Mouse (Mus musculus): ENCODE results near the gene Znhit3. TPM values are rescaled to one million over a fixed set of nuclear protein-coding genes. Genes with fewer than 3 reads are reported as not detected.

Gene Znhit3
- polyA plus RNA-seq, 1 experiment from 2014 or later: 66.5 TPM

DNA sequence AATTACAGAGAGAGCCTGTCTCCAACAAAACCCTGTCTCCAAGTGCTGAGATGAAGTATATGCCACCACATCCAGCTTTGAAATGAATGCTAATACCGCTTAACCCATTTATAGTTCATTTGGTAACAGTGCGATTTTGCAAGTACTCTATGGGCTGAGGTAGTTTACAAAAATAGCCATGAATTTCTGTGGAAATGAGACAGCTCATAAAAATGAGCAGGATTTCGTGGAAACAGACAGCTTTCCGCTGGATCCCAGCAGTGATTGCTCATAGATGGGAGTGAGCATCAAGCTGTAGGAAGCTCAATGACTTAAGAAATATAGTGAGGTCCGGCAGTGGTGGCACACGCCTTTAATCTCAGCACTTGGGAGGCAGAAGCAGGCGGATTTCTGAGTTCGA lies 4.8 kb upstream of the Znhit3 start:
- WGBS: 86% methylated on average over 8 of the region's 8 CpGs
- Histone ChIP-seq H3K4me1 (replicated peaks) (peaks cover 2% of the 10 kb centered on the region; the same call in 1 of the 2 replicates), H3K4me2 (no peak overlapping the region), H3K9me3 (no peaks in the 10 kb centered on the region), H3K9ac (replicated peaks) (no peak overlapping the region), H3K36me3 (no peaks in the 10 kb centered on the region), H3K27ac (no peak overlapping the region), H3K4me3 (replicated peaks) (no peak overlapping the region), H3K27me3 (no peaks in the 10 kb centered on the region)
- ATAC-seq (ENCODE audit: insufficient number of reproducible peaks, insufficient read depth, low FRiP score, low TSS enrichment, low read depth): no peak

DNA sequence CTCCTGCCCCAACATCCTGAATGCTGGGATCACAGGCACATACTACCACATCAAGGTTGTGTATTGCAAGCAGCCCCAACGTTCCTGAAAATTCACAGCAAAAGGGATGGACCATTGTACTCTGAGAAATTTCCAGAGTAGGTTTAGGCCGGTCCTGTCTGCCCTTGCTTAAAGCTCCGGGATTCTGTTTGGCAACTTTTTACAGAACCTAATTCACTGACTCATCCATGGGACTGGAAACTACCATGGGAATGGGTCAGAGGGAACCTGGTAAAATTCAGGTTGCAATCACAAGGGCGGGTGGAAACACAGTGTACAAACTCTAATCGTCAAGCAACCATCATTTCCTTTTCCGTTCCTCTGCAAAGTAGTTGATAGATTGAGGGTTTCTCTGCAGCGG lies 3.8 kb upstream of the Znhit3 start:
- Histone ChIP-seq H3K9me3 (no peaks in the 10 kb centered on the region), H3K36me3 (no peaks in the 10 kb centered on the region), H3K4me2 (no peak overlapping the region), H3K27me3 (no peaks in the 10 kb centered on the region), H3K9ac (replicated peaks) (no peak overlapping the region), H3K27ac (no peak overlapping the region), H3K4me1 (replicated peaks) (peaks cover 9% of the 10 kb centered on the region; the same call in 1 of the 2 replicates), H3K4me3 (replicated peaks) (no peak overlapping the region)
- ATAC-seq (ENCODE audit: insufficient number of reproducible peaks, insufficient read depth, low FRiP score, low TSS enrichment, low read depth): no peak
- 75% methylated on average over 7 of the region's 7 CpGs for WGBS

DNA sequence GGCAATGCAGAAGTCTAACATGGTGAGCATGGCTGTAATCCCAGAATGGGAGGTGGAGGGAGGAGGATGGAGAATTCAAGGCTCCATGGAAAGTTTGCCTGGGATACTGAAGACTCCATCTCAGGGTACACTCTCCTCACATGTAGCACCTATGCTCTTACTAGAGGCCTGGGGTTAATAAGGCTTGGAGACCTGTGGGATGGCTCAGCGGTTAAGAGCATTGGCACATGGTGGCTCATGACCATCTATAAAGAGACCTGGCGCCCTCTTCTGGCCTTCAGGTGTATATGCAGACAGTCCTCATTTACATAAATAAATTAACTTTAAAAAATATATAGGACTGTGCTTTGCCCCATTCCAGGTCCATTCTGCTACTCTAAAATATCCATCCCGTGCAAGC lies 3.1 kb upstream of the Znhit3 start:
- Histone ChIP-seq H3K27me3 (no peaks in the 10 kb centered on the region), H3K4me3 (replicated peaks) (no peak overlapping the region), H3K9ac (replicated peaks) (no peak overlapping the region), H3K4me2 (no peak overlapping the region), H3K9me3 (no peaks in the 10 kb centered on the region), H3K4me1 (replicated peaks) (peaks cover 14% of the 10 kb centered on the region), H3K36me3 (peaks cover 5% of the 10 kb centered on the region; the same call in 1 of the 2 replicates), H3K27ac (no peak overlapping the region)
- WGBS: 34% methylated on average over 3 of the region's 3 CpGs
- no peak for ATAC-seq (ENCODE audit: insufficient number of reproducible peaks, insufficient read depth, low FRiP score, low TSS enrichment, low read depth)

DNA sequence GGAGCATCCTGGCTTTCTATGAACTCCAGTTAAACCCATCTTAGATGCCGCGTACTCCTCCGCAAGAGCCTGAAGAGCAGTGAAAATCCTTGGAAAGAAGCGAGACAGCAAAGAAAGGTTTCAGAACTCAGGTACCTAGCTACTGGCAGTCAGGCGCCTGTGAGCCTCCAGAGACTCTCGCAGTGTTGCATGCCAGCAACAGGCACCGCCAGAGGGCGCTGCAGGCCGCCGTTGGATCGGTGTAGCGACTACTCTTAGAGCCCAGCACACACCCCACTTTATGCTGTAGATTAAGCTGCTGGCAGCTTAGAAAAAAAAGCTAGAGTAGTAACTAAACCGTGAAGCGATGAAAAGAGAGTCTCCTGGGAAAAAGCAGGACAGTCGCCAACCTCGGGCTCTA lies 2.3 kb upstream of the Znhit3 start:
- peak; percentile 52; the same call in 1 of the 2 replicates for ATAC-seq (ENCODE audit: insufficient number of reproducible peaks, insufficient read depth, low FRiP score, low TSS enrichment, low read depth)
- 5% methylated on average over 16 of the region's 16 CpGs for WGBS
- Histone ChIP-seq H3K4me2 (peak overlapping the region; percentile 39), H3K4me3 (replicated peaks) (peak overlapping the region; percentile 13; the same call in 1 of the 2 replicates), H3K36me3 (peaks cover 14% of the 10 kb centered on the region; the same call in 1 of the 2 replicates), H3K27me3 (no peaks in the 10 kb centered on the region), H3K9me3 (no peaks in the 10 kb centered on the region), H3K27ac (no peak overlapping the region), H3K4me1 (replicated peaks) (peaks cover 14% of the 10 kb centered on the region), H3K9ac (replicated peaks) (no peak overlapping the region)

DNA sequence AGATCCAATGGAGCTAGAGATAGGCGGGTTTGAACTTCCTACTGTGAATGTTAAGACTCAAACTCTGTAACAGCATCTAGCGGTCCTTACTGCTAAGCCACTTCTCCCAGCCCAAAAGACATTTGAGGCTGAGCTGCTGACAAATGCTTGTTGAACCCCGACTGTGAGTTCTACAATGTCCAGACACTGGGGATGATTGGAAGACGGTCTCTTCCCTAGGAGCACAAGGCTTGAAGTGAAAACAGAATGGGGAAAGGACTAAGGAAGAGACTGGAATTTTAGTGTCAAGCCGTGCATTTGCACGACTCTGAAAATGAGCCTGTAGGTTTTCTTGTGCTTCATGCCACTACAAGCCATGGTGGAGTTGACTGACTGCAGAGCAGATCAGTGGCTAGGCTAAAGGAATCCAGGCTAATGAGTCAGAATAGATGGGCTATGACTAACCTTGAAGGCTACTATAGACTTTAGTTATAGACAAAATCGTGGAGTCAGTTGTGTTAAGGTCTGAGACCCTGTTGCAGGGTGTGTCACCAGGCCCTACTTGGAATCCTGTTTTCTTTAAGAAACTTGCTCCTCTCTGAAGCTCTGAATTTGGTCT lies 636 bp upstream of the Znhit3 start:
- Histone ChIP-seq H3K27me3 (no peaks in the 10 kb centered on the region), H3K4me2 (peak overlapping the region; percentile 79), H3K27ac (no peak overlapping the region), H3K9ac (replicated peaks) (no peak overlapping the region), H3K4me1 (replicated peaks) (peaks cover 14% of the 10 kb centered on the region), H3K9me3 (no peaks in the 10 kb centered on the region), H3K4me3 (replicated peaks) (peak overlapping the region; percentile 95), H3K36me3 (peaks cover 28% of the 10 kb centered on the region)
- no peak for ATAC-seq (ENCODE audit: insufficient number of reproducible peaks, insufficient read depth, low FRiP score, low TSS enrichment, low read depth)
- WGBS: 61% methylated on average over 7 of the region's 7 CpGs

DNA sequence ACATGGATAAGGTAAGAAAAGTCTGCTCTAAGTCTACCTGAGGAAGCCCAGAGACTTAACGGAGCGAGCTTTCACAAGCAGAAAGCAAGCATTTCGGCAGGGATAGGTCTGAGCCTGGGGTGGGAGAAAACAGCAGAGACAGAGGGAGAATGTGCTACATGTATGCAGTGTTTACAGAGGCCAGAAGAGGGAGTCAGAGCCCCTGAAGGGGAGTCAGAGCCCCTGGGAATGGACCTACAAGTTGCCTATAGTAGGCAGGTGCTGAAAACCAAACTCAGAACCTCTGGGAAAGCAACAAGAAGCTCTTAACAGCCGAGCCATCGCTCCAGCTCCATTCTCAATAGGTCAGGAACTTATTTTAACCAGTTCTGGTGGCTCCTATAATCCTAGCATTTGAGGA lies 1.5 kb downstream of the Znhit3 start:
- H3K9ac ChIP-seq (replicated peaks): no peak overlapping the region
- H3K9me3 ChIP-seq: no peaks in the 10 kb centered on the region
- H3K4me3 ChIP-seq (replicated peaks): no peak overlapping the region
- H3K4me2 ChIP-seq: peak overlapping the region; percentile 79; the same call in 1 of the 2 replicates
- no peaks in the 10 kb centered on the region for H3K27me3 ChIP-seq
- WGBS: 82% methylated on average over 5 of the region's 5 CpGs
- ATAC-seq (ENCODE audit: insufficient number of reproducible peaks, insufficient read depth, low FRiP score, low TSS enrichment, low read depth): no peak
- H3K36me3 ChIP-seq: peaks cover 48% of the 10 kb centered on the region
- no peak overlapping the region for H3K27ac ChIP-seq
- H3K4me1 ChIP-seq (replicated peaks): peaks cover 14% of the 10 kb centered on the region

DNA sequence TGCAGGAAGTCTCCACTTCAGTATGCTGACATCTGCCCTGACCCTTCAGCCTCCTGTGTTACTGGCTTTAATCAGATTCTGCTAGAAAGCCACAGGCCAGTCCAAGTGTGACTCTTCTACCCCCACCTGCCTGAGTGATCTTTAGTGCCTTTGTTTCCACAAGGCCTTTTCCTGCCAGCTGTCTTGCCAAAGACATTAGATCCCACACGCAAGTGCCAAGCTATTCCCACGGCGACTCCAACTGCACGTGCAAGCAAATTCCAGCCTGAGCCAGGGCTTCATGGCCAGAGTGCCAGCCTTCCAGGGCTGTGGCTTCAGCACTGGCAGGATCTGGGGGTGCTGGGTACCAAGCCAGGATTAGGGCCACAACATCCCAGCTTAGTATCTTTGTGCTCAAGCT lies 5.8 kb downstream of the Znhit3 start:
- H3K9me3 ChIP-seq: no peaks in the 10 kb centered on the region
- peaks cover 10% of the 10 kb centered on the region for H3K4me1 ChIP-seq (replicated peaks)
- no peak overlapping the region for H3K4me3 ChIP-seq (replicated peaks)
- no peak for ATAC-seq (ENCODE audit: insufficient number of reproducible peaks, insufficient read depth, low FRiP score, low TSS enrichment, low read depth)
- H3K27me3 ChIP-seq: no peaks in the 10 kb centered on the region
- WGBS: 91% methylated on average over 4 of the region's 4 CpGs
- no peak overlapping the region for H3K9ac ChIP-seq (replicated peaks)
- peaks cover 90% of the 10 kb centered on the region for H3K36me3 ChIP-seq
- no peak overlapping the region for H3K27ac ChIP-seq
- H3K4me2 ChIP-seq: no peak overlapping the region

DNA sequence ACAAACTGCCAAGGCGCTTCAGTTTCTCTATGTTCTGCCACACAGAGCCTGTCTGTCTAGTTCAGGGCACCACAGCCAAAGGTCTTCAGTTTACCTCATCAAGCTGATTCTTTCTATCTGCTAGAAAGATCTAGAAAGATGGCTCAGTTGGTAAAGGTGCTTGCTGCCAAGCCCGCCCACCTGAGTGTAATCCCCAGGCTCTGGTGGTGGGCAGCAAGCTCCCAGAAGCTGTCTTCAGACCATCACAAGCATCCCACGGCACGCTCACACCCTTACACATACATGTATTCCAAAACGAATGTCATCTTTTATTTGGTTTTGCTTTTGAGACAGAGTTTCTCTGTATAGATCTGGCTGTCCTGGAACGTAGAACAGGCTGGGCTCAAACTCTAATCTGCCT lies 7.7 kb downstream of the Znhit3 start:
- H3K27ac ChIP-seq: no peak overlapping the region
- H3K4me3 ChIP-seq (replicated peaks): no peak overlapping the region
- peaks cover 97% of the 10 kb centered on the region for H3K36me3 ChIP-seq
- no peaks in the 10 kb centered on the region for H3K9me3 ChIP-seq
- no peaks in the 10 kb centered on the region for H3K27me3 ChIP-seq
- H3K9ac ChIP-seq (replicated peaks): no peak overlapping the region
- 90% methylated on average over 6 of the region's 6 CpGs for WGBS
- no peak for ATAC-seq (ENCODE audit: insufficient number of reproducible peaks, insufficient read depth, low FRiP score, low TSS enrichment, low read depth)
- H3K4me2 ChIP-seq: no peak overlapping the region
- no peaks in the 10 kb centered on the region for H3K4me1 ChIP-seq (replicated peaks)

DNA sequence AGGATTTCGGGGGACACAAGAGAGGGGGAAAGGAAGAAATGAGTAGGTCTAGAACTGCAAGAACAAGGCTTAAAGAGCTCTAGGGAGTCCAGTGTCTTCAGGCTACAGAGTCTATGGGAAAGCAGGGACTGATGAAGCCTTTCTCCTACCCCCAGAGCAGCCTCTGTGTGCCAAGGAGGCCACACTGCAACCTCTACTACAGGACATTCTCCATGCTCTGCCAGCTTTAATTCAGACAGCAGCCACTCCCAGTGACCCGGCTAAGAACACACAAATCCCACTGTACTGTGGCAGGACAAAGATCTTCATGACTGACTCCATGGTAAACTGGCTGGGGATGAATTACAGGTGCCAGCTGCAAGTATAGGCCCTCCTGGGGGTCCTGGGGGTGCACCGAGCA lies 9.1 kb downstream of the Znhit3 start:
- Histone ChIP-seq H3K4me1 (replicated peaks) (no peaks in the 10 kb centered on the region), H3K4me2 (no peak overlapping the region), H3K4me3 (replicated peaks) (no peak overlapping the region), H3K36me3 (peaks cover 98% of the 10 kb centered on the region), H3K9ac (replicated peaks) (no peak overlapping the region), H3K27ac (no peak overlapping the region), H3K9me3 (no peaks in the 10 kb centered on the region), H3K27me3 (no peaks in the 10 kb centered on the region)
- no peak for ATAC-seq (ENCODE audit: insufficient number of reproducible peaks, insufficient read depth, low FRiP score, low TSS enrichment, low read depth)
- 82% methylated on average over 3 of the region's 3 CpGs for WGBS

DNA sequence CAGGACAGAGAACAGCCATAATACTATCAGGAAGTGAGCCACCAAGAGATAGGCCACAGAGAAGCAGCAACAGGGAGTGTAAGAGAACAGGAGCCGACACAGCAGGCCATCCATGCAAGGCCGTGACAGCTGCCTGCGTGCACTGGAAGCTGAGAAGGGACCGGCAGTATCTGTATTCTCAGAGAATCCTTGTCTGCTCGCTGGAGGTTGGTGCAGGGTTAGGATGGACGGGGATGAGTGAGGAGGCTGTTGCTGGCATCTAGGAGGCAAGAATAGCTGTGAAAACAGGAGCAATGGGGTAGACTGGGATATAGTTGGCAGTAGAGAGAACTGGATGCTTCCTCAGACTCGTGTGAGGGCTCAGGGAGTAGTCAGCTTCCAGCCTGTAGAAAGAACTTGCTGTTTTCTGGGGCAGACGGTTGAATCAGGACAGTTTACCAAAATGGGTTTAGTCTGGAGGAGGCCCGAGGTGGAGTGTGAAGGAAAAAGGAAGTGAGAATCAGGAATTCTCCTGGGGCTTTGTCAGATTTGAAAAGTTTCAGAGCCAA lies 11.5 kb downstream of the Znhit3 start:
- 84% methylated on average over 9 of the region's 9 CpGs for WGBS
- Histone ChIP-seq H3K4me1 (replicated peaks) (no peaks in the 10 kb centered on the region), H3K36me3 (peaks cover 100% of the 10 kb centered on the region)

DNA sequence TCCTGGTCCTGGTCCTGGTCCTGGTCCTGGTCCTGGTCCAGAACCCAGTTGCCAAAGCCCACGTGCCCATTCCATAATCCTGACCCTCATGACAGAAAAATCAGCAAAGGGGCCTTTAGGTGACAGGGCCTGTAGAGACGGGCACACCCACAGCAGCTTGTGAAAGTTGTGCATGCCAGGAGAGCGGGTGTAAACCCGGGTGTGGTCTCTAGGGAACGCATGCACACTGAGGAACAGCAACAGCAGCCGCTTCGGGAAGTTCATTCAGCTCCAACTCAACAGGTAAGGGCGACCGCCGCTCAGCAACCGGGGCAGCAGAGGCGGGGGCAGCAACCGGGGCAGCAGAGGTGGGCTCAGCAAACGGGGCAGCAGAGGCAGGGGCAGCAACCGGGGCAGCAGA lies 23.1 kb downstream of the Znhit3 start:
- Histone ChIP-seq H3K9me3 (no peaks in the 10 kb centered on the region), H3K4me1 (replicated peaks) (no peaks in the 10 kb centered on the region), H3K27ac (no peak overlapping the region), H3K27me3 (no peaks in the 10 kb centered on the region), H3K4me3 (replicated peaks) (no peak overlapping the region), H3K4me2 (no peak overlapping the region), H3K9ac (replicated peaks) (no peak overlapping the region), H3K36me3 (peaks cover 86% of the 10 kb centered on the region)
- 95% methylated on average over 14 of the region's 15 CpGs for WGBS
- no peak for ATAC-seq (ENCODE audit: insufficient number of reproducible peaks, insufficient read depth, low FRiP score, low TSS enrichment, low read depth)

More for the DNA sequence above, 11.5 kb downstream of the Znhit3 start:
- Histone ChIP-seq H3K4me2 (no peak overlapping the region), H3K4me3 (replicated peaks) (no peak overlapping the region), H3K27ac (no peak overlapping the region), H3K9me3 (no peaks in the 10 kb centered on the region), H3K9ac (replicated peaks) (no peak overlapping the region), H3K27me3 (no peaks in the 10 kb centered on the region)
- ATAC-seq (ENCODE audit: insufficient number of reproducible peaks, insufficient read depth, low FRiP score, low TSS enrichment, low read depth): no peak

DNA sequence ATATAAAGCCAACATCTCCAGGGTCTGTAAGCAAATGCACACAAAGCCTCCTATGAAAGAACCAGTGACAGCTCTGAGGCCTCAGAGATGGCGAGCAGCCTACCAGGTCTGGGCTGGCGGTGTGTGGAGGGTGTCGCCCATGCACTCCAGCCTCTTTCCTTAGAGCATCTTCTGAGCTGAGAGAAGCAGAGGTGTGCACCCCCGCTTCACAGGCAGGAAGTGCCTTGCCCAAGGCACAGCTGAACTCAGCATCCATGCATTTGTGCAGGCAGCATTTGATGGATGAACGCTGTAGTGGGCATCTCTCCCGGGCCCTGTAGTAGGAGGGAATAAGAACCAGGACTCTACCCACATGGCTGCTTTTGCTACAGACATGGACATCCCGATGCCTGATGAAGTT lies 24.5 kb downstream of the Znhit3 start:
- Histone ChIP-seq H3K27ac (no peak overlapping the region), H3K9me3 (no peaks in the 10 kb centered on the region), H3K27me3 (no peaks in the 10 kb centered on the region), H3K9ac (replicated peaks) (no peak overlapping the region), H3K4me2 (no peak overlapping the region), H3K4me3 (replicated peaks) (no peak overlapping the region), H3K4me1 (replicated peaks) (no peaks in the 10 kb centered on the region), H3K36me3 (peaks cover 84% of the 10 kb centered on the region)
- no peak for ATAC-seq (ENCODE audit: insufficient number of reproducible peaks, insufficient read depth, low FRiP score, low TSS enrichment, low read depth)
- 92% methylated on average over 7 of the region's 7 CpGs for WGBS
